Mouse (Mus musculus) hindlimb bud, embryonic 11.5 days (tissue): Measurements from ENCODE around the gene Ush2a.

ENCODE experiments used
- DNase-seq: peaks from one replicate; pipeline ENCODE4 v3.0.0-alpha.2; 2012; ENCODE audit warnings: low read depth, low spot score; ENCODE audit errors: extremely low spot score

Ush2a gene

GRCm38 (mm10) chr1:188660882-188661281, 399.1 kb downstream of the Ush2a start:
- no peak for DNase-seq

GRCm38 (mm10) chr1:188667460-188667859, 405.6 kb downstream of the Ush2a start:
- DNase-seq = no peak

GRCm38 (mm10) chr1:188668513-188668912, 406.7 kb downstream of the Ush2a start:
- no peak for DNase-seq

- no peak for DNase-seq
Measured at GRCm38 (mm10) chr1:188672871-188673270, 411.0 kb downstream of the Ush2a start.

- DNase-seq = no peak
Measured at GRCm38 (mm10) chr1:188674640-188675510, 413.1 kb downstream of the Ush2a start.

GRCm38 (mm10) chr1:188675511-188675863, 413.7 kb downstream of the Ush2a start:
- no peak for DNase-seq

- DNase-seq = no peak
Measured at GRCm38 (mm10) chr1:188678189-188678588, 416.4 kb downstream of the Ush2a start.

GRCm38 (mm10) chr1:188686362-188686761, 424.5 kb downstream of the Ush2a start:
- DNase-seq = no peak

GRCm38 (mm10) chr1:188696295-188696694, 434.5 kb downstream of the Ush2a start:
- no peak for DNase-seq

GRCm38 (mm10) chr1:188708176-188708575, 446.4 kb downstream of the Ush2a start:
- DNase-seq = no peak

GRCm38 (mm10) chr1:188708694-188709093, 446.9 kb downstream of the Ush2a start:
- no peak for DNase-seq

- no peak for DNase-seq
Measured at GRCm38 (mm10) chr1:188714131-188714530, 452.3 kb downstream of the Ush2a start.

- DNase-seq = no peak
Measured at GRCm38 (mm10) chr1:188714941-188715340, 453.1 kb downstream of the Ush2a start.

- no peak for DNase-seq
Measured at GRCm38 (mm10) chr1:188716886-188717285, 455.1 kb downstream of the Ush2a start.

GRCm38 (mm10) chr1:188725122-188725995, 463.5 kb downstream of the Ush2a start:
- no peak for DNase-seq

- DNase-seq = peak; percentile 56
Measured at GRCm38 (mm10) chr1:188726937-188727336, 465.1 kb downstream of the Ush2a start.

- no peak for DNase-seq
Measured at GRCm38 (mm10) chr1:188728625-188729024, 466.8 kb downstream of the Ush2a start.

- DNase-seq = no peak
Measured at GRCm38 (mm10) chr1:188729179-188729578, 467.4 kb downstream of the Ush2a start.

GRCm38 (mm10) chr1:188734741-188735266, 473.0 kb downstream of the Ush2a start:
- no peak for DNase-seq

GRCm38 (mm10) chr1:188742971-188743370, 481.1 kb downstream of the Ush2a start:
- DNase-seq = no peak

- no peak for DNase-seq
Measured at GRCm38 (mm10) chr1:188755031-188755430, 493.2 kb downstream of the Ush2a start.

GRCm38 (mm10) chr1:188760515-188760914, 498.7 kb downstream of the Ush2a start:
- DNase-seq = no peak
